Mouse (Mus musculus): Measurements from ENCODE around the gene Mrpl20. TPM values are rescaled to one million over a fixed set of nuclear protein-coding genes. Genes with fewer than 3 reads are reported as not detected.
A peak's percentile ranks its signal among the peaks of the same experiment; 100 is the strongest.

Mrpl20 gene
- total RNA-seq (2021) = 10 to 100 TPM; 82.7 to 84.8 TPM
- long read RNA-seq, experiment 1, transcript Mrpl20-201 (4 exons, 764 nt) = major isoform, 49 of 56 reads
- long read RNA-seq, experiment 1, partial matches to known transcripts = 1 of 56 reads
- long read RNA-seq, experiment 1, other reads (novel, unspliced or antisense) = 3 of 56 reads
- long read RNA-seq, experiment 2, transcript Mrpl20-201 (4 exons, 764 nt) = major isoform, 38 of 48 reads
- long read RNA-seq, experiment 2, partial matches to known transcripts = 2 of 48 reads
- long read RNA-seq, experiment 2, other reads (novel, unspliced or antisense) = 5 of 48 reads

DNA sequence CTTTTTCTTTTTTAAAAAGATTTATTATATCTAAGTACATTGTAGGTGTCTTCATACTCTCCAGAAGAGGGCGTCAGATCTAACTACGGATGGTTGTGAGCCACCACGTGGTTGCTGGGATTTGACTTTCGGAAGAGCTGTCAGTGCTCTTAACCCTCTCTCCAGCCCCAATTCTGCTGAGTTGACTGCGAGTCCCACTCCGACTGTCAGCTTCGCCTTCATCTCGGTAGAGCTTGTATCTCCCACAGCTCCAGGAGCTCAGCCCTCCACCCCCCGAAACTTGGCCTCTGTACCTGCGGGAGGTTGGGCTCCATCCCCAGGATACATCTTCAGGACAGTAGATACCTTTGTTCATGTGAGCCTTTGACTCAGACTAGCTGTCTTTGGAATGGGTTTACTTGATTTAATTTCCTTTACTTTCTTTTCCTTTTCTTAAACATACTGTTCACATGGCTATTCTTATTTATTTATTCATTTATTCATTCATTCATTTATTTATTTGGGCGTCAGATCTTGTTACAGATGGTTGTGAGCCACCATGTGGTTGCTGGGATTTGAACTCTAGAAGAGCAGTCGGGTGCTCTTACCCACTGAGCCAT is at the start of gene Mrpl20:
TSS of gene Mrpl20 (plus strand) at position 138 of the 599 bp plus-strand sequence.
- intact Hi-C loops (cut with DNase I) = loop anchor here (1.0 kb wide), 1 partner anchor 28 kb away; the partner anchor contains the start of gene Aurkaip1

DNA sequence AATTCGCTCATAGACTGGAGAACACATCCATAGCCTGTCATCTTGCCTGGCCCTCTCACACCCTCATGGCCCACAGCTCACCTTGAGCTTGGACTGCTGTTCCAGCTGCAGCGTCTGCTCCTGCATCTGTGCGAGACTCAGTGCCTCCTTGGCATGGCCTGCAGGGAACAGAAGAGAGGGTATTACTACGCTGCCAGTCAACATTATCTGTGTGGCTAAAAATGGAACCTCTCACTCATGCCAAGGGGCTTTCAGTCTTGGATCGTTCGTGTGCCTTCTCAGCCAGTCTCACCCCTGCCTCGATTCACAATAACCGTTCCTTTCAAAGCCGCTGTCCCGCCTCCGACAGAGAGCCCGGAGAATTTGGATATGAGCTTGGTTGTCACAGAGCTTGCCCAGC is 45.7 kb upstream of the Mrpl20 start:
- DNase-seq (ENCODE audit: extremely low spot score in 1 of 2, low spot score in 2 of 2) = no peak
- no peak for TF ChIP-seq CTCF (IDR thresholded peaks at IDR 0.05)
- intact Hi-C loops (cut with DNase I) = no loop called here

More for the DNA sequence above, at the start of gene Mrpl20:
- Histone ChIP-seq H3K4me3 (peak within 1 kb of the TSS; percentile 88), H3K27ac (peak within 1 kb of the TSS; percentile 81)
- no peak for DNase-seq (ENCODE audit: extremely low spot score in 1 of 2, low spot score in 2 of 2)
- TF ChIP-seq CTCF (IDR thresholded peaks at IDR 0.05) = peak; percentile 20

GRCm38 (mm10) chr4:155759862-155760612 is 42.6 kb upstream of the Mrpl20 start:
- TF ChIP-seq CTCF (IDR thresholded peaks at IDR 0.05) = peak; percentile 45
- no peak for DNase-seq (ENCODE audit: extremely low spot score in 1 of 2, low spot score in 2 of 2)
- intact Hi-C loops (cut with DNase I) = no loop called here
- peak overlapping the region; percentile 82 for H3K27ac ChIP-seq
- H3K4me3 ChIP-seq = peak overlapping the region; percentile 78

More for the DNA sequence above, 45.7 kb upstream of the Mrpl20 start:
- Histone ChIP-seq H3K4me3 (no peak overlapping the region), H3K27ac (no peak overlapping the region)

DNA sequence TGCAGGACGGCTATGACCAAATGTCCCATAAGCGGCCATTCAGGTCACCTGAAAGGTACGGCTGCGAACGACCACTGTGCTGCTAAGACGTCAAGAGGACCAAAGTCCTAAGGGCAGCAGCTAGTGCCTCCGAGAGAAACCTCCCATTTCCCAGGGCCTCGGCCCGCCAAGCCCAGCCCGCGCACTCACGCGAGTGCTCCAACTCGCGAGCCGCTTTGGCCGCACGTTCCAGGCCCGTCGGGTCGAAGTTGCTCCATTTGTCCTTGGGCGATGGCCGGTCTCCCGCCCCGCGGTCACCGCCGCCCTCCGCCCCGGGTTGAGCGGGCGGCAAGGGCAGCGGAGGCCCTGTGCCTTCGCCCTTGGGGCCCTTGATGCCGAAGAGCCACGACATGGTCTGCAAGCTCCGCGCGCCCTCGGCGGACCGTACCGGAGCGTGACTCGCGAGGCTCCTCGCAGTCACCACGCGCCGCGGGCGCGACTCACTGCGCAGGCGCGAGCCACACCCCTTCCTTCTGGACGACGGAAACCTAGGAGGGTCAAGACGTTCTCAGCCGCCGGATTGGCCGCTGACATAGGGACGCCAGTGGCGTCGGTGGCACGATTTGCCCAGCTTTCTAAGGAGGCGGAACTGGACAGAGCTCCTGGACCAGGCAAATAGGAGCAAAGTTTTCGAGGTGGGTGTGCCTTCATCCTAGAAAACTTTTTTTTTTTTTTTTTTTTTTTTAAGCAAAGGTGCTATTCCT is 41.9 kb upstream of the Mrpl20 start, which contains the start of gene Atad3a:
TSS of gene Atad3a (minus strand) at position 481 of the 743 bp plus-strand sequence.
- peak; percentile 97 to 99 for DNase-seq (ENCODE audit: extremely low spot score in 1 of 2, low spot score in 2 of 2)
- TF ChIP-seq CTCF (IDR thresholded peaks at IDR 0.05) = no peak
- intact Hi-C loops (cut with DNase I) = no loop called here
- Histone ChIP-seq H3K27ac (peak within 1 kb of the TSS; percentile 82), H3K4me3 (peak within 1 kb of the TSS; percentile 78)

DNA sequence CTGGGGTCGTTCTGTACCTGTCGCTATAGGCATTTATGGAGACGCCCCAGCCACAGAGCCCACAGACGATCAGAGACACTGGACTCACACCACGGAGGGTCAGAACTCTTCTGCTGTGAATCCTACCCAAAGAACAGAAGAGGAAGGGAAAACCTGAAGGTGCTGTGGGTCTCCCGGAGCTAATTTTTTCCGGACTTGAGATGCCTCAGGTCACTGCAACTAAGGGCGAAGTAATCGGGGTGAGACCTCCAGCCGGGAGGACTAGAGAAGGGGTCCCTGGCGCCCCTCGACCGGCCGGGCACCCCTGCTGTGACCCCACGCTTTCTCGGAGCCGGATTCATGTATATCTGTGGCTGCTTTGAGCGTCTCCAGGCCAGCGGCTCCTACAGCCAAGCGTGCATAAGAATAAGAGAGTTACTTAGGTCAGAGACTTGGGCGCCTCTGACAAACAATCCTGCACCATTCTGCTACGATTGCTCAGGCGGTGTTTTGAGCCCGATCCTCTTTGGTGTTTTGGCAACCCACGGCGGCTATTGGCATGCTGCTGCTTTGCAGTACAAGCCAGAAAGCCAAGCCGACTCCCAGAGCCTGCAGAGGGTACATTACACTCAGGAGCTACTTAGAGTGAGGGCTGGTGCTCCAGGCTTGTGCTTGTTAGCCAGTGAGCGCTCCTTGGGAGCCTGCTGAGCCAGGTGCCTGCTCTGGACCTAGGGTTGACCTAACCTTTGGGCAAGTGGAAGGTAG is 41.1 kb upstream of the Mrpl20 start:
- TF ChIP-seq CTCF (IDR thresholded peaks at IDR 0.05) = no peak
- H3K4me3 ChIP-seq = peak overlapping the region; percentile 78
- intact Hi-C loops (cut with DNase I) = no loop called here
- 0 out of 2 replicates have a peak overlapping the region, but pooled peaks have one; percentile 17 for H3K27ac ChIP-seq
- DNase-seq (ENCODE audit: extremely low spot score in 1 of 2, low spot score in 2 of 2) = no peak

GRCm38 (mm10) chr4:155762357-155762756 is 40.3 kb upstream of the Mrpl20 start:
- no peak overlapping the region for H3K4me3 ChIP-seq
- no peak for TF ChIP-seq CTCF (IDR thresholded peaks at IDR 0.05)
- intact Hi-C loops (cut with DNase I) = no loop called here
- DNase-seq (ENCODE audit: extremely low spot score in 1 of 2, low spot score in 2 of 2) = no peak
- H3K27ac ChIP-seq = no peak overlapping the region

- Histone ChIP-seq H3K27ac (peak overlapping the region; percentile 80; the same call in 1 of the 2 replicates), H3K4me3 (peak overlapping the region; percentile 61)
- TF ChIP-seq CTCF (IDR thresholded peaks at IDR 0.05) = no peak
- intact Hi-C loops (cut with DNase I) = no loop called here
- no peak for DNase-seq (ENCODE audit: extremely low spot score in 1 of 2, low spot score in 2 of 2)
Observed at GRCm38 (mm10) chr4:155769496-155769879, 33.2 kb upstream of the Mrpl20 start.

- DNase-seq (ENCODE audit: extremely low spot score in 1 of 2, low spot score in 2 of 2) = peak; percentile 89 to 93
- Histone ChIP-seq H3K27ac (peak overlapping the region; percentile 80), H3K4me3 (peak overlapping the region; percentile 61)
- TF ChIP-seq CTCF (IDR thresholded peaks at IDR 0.05) = peak; percentile 93
- intact Hi-C loops (cut with DNase I) = loop anchor here (1.0 kb wide), 1 partner anchor 49 kb away; no protein-coding TSS in a partner anchor
Observed at GRCm38 (mm10) chr4:155769880-155770512, 32.7 kb upstream of the Mrpl20 start.

DNA sequence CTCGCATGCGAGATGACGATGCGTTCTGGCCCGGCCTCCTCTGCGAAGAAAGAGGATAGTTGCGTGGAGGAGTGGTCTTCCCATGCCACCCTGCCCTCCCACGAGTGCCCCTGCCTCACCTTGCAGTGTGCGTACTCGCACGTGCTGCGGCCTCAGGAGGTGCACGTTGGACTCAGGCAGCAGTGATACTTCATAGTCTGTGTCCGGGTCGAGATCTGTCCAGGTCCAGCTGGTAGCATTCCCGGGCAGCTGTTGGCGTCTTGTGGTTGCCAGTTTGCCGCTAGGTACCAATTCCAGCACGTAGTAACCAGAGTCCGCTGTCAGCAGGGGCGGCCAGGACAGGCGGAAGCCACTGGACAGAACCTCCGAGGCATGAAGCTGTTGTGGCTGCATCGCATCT is 32.1 kb upstream of the Mrpl20 start:
- Histone ChIP-seq H3K27ac (peak overlapping the region; percentile 80), H3K4me3 (peak overlapping the region; percentile 61)
- intact Hi-C loops (cut with DNase I) = loop anchor here (1.0 kb wide), 1 partner anchor 49 kb away; no protein-coding TSS in a partner anchor
- no peak for DNase-seq (ENCODE audit: extremely low spot score in 1 of 2, low spot score in 2 of 2)
- no peak for TF ChIP-seq CTCF (IDR thresholded peaks at IDR 0.05)

GRCm38 (mm10) chr4:155771706-155772105 is 31.0 kb upstream of the Mrpl20 start:
- no peak for DNase-seq (ENCODE audit: extremely low spot score in 1 of 2, low spot score in 2 of 2)
- Histone ChIP-seq H3K27ac (no peak overlapping the region), H3K4me3 (no peak overlapping the region)
- intact Hi-C loops (cut with DNase I) = no loop called here
- TF ChIP-seq CTCF (IDR thresholded peaks at IDR 0.05) = no peak

Data from left cerebral cortex, adult 2 months (tissue).